In the genomic region with DNA sequence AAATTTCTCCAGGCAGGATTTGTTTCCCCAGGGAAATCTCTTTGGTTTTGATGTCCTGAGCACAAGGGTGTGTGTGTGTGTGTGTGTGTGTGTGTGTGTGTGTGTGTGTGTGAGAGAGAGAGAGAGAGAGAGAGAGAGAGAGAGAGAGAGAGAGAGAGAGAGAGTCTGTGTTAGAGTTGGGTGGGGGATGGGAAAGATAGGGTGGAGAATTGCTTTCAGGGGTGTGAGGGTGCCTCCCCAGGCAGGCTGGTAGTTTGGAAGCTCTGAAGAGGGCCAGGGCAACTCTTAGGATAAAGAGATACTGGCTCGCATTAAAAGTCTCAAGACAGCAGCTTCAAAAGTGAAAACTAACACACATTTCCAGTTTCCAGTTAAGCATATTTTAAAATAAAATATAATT, we compare ENCODE assay signal across 8 mouse cellular contexts.
DNase-seq lines count a peak whose midpoint lies in the region; ATAC-seq and TF ChIP-seq lines count a peak whose summit lies in the region.

No protein-coding gene starts in this region.

- 30% methylated on average over 1 of the region's 1 CpGs for WGBS in liver, embryonic 11.5 days
- 18% methylated on average over 1 of the region's 1 CpGs for WGBS in forebrain, embryonic 11.5 days
- WGBS in intestine, postnatal 0 days = 45% methylated on average over 1 of the region's 1 CpGs
- 17% methylated on average over 1 of the region's 1 CpGs for WGBS in neural tube, embryonic 13.5 days

- H3K4me1 ChIP-seq in liver, embryonic 11.5 days (replicated peaks; ENCODE audit: control insufficient read depth, insufficient read depth, low read length) = no peaks in the 10 kb centered on the region
- H3K4me1 ChIP-seq in forebrain, embryonic 11.5 days (replicated peaks; ENCODE audit: control insufficient read depth, insufficient read depth, low read length) = peaks cover 2% of the 10 kb centered on the region; the same call in 1 of the 2 replicates
- no peaks in the 10 kb centered on the region for H3K4me1 ChIP-seq in intestine, postnatal 0 days (replicated peaks; ENCODE audit: control insufficient read depth, insufficient read depth, low read length)
- peaks cover 23% of the 10 kb centered on the region for H3K4me1 ChIP-seq in neural tube, embryonic 13.5 days (replicated peaks)

- H3K9ac ChIP-seq in liver, embryonic 11.5 days (ENCODE audit: low read depth, low read length) = no peak overlapping the region
- no peak overlapping the region for H3K9ac ChIP-seq in forebrain, embryonic 11.5 days (ENCODE audit: low read length)
- H3K9ac ChIP-seq in intestine, postnatal 0 days (ENCODE audit: low read depth, low read length) = no peak overlapping the region
- H3K9ac ChIP-seq in neural tube, embryonic 13.5 days = peak overlapping the region; percentile 67

- H3K36me3 ChIP-seq in liver, embryonic 11.5 days (ENCODE audit: control insufficient read depth, insufficient read depth, low read length) = no peaks in the 10 kb centered on the region
- no peaks in the 10 kb centered on the region for H3K36me3 ChIP-seq in forebrain, embryonic 11.5 days (ENCODE audit: control insufficient read depth, insufficient read depth, low read length)
- H3K36me3 ChIP-seq in intestine, postnatal 0 days (ENCODE audit: control insufficient read depth, insufficient read depth) = no peaks in the 10 kb centered on the region
- H3K36me3 ChIP-seq in neural tube, embryonic 13.5 days = no peaks in the 10 kb centered on the region

- ATAC-seq in liver, embryonic 11.5 days (replicated peaks; ENCODE audit: low FRiP score) = no peak
- no peak; the same call in 1 of the 2 replicates for ATAC-seq in forebrain, embryonic 11.5 days (replicated peaks; ENCODE audit: low FRiP score)
- ATAC-seq in intestine, postnatal 0 days = no peak
- ATAC-seq in neural tube, embryonic 13.5 days (ENCODE audit: low read depth) = no peak

- no peaks in the 10 kb centered on the region for H3K9me3 ChIP-seq in liver, embryonic 11.5 days (ENCODE audit: control insufficient read depth, low read length)
- H3K9me3 ChIP-seq in forebrain, embryonic 11.5 days (ENCODE audit: control insufficient read depth, low read length) = no peaks in the 10 kb centered on the region
- H3K9me3 ChIP-seq in intestine, postnatal 0 days (ENCODE audit: control insufficient read depth) = no peaks in the 10 kb centered on the region
- no peaks in the 10 kb centered on the region for H3K9me3 ChIP-seq in neural tube, embryonic 13.5 days

- H3K4me2 ChIP-seq in liver, embryonic 11.5 days = peak overlapping the region; percentile 85
- H3K4me2 ChIP-seq in forebrain, embryonic 11.5 days (ENCODE audit: low read depth, low read length, severe bottlenecking) = peak overlapping the region; percentile 94
- H3K4me2 ChIP-seq in intestine, postnatal 0 days (replicated peaks; ENCODE audit: low read depth) = peak overlapping the region; percentile 81
- H3K4me2 ChIP-seq in neural tube, embryonic 13.5 days = peak overlapping the region; percentile 81

- peak overlapping the region; percentile 57; the same call in 1 of the 2 replicates for H3K4me3 ChIP-seq in liver, embryonic 11.5 days (ENCODE audit: low read depth, low read length)
- H3K4me3 ChIP-seq in forebrain, embryonic 11.5 days (ENCODE audit: low read depth, low read length) = peak overlapping the region; percentile 52
- H3K4me3 ChIP-seq in intestine, postnatal 0 days (ENCODE audit: low read depth, low read length) = peak overlapping the region; percentile 50
- peak overlapping the region; percentile 49 for H3K4me3 ChIP-seq in neural tube, embryonic 13.5 days

- TF ChIP-seq CTCF in intestine, postnatal 0 days (IDR thresholded peaks at IDR 0.05; ENCODE audit: low read depth) = no peak

- H3K27ac ChIP-seq in liver, embryonic 11.5 days (ENCODE audit: low read depth, low read length) = no peak overlapping the region
- no peak overlapping the region for H3K27ac ChIP-seq in forebrain, embryonic 11.5 days (ENCODE audit: low read depth, low read length)
- no peak overlapping the region for H3K27ac ChIP-seq in intestine, postnatal 0 days (ENCODE audit: low read depth, low read length)
- no peak overlapping the region for H3K27ac ChIP-seq in neural tube, embryonic 13.5 days (replicated peaks)

- peaks cover 15% of the 10 kb centered on the region for H3K27me3 ChIP-seq in liver, embryonic 11.5 days (replicated peaks; ENCODE audit: control insufficient read depth, insufficient read depth, low read length)
- H3K27me3 ChIP-seq in forebrain, embryonic 11.5 days (ENCODE audit: control insufficient read depth, insufficient read depth, low read length) = peaks cover 2% of the 10 kb centered on the region; the same call in 1 of the 2 replicates
- peaks cover 21% of the 10 kb centered on the region; the same call in 1 of the 2 replicates for H3K27me3 ChIP-seq in intestine, postnatal 0 days (replicated peaks; ENCODE audit: control insufficient read depth, insufficient read depth, low read length)
- peaks cover 45% of the 10 kb centered on the region for H3K27me3 ChIP-seq in neural tube, embryonic 13.5 days

- DNase-seq in liver, embryonic 11.5 days (ENCODE audit: low spot score) = no peak
- no peak for DNase-seq in liver
- no peak for DNase-seq in forebrain, embryonic 11.5 days (ENCODE audit: low spot score)
- no peak for DNase-seq in frontal cortex, postnatal 14 days (ENCODE audit: low spot score in 2 of 2)
- no peak for DNase-seq in layer of hippocampus, adult 18-20 months (ENCODE audit: low spot score in 2 of 2)
- no peak for DNase-seq in cerebellum, adult 18-20 months
